Mouse (Mus musculus): ENCODE results near the gene Hist1h2br.
A peak's percentile ranks its signal among the peaks of the same experiment; 100 is the strongest.
"Not testable (repeated sequence)": the region's sequence is repeated elsewhere in the genome, so short reads cannot be mapped to it uniquely, and the experiment has no call there.

The Hist1h2br gene

GRCm38 (mm10) chr13:21833461-21833860, at the start of gene Hist1h2br, which contains the start of gene Hist1h2ap:
Gene Hist1h2br (plus strand): TSS chr13:21833743.
Gene Hist1h2ap (minus strand): TSS chr13:21833507.
- DNase-seq (ENCODE audit: low spot score): not testable (repeated sequence)

GRCm38 (mm10) chr13:21784311-21784710, 49.2 kb upstream of the Hist1h2br start:
- no peak for DNase-seq (ENCODE audit: low spot score)

GRCm38 (mm10) chr13:21786189-21786898, 47.2 kb upstream of the Hist1h2br start:
- DNase-seq (ENCODE audit: low spot score): peak; percentile 40

GRCm38 (mm10) chr13:21786899-21787629, 46.5 kb upstream of the Hist1h2br start, which contains the start of the genes Hist1h2an and Hist1h2bp:
Gene Hist1h2an (minus strand): TSS chr13:21787218.
Gene Hist1h2bp (plus strand): TSS chr13:21787461.
- DNase-seq (ENCODE audit: low spot score): peak; percentile 98

- peak; percentile 46 for DNase-seq (ENCODE audit: low spot score)
Observed at GRCm38 (mm10) chr13:21787760-21788593, 45.6 kb upstream of the Hist1h2br start.

GRCm38 (mm10) chr13:21789925-21790324, 43.6 kb upstream of the Hist1h2br start:
- DNase-seq (ENCODE audit: low spot score): no peak

- DNase-seq (ENCODE audit: low spot score): no peak
Observed at GRCm38 (mm10) chr13:21790601-21791283, 42.8 kb upstream of the Hist1h2br start.

GRCm38 (mm10) chr13:21795584-21795983, 38.0 kb upstream of the Hist1h2br start:
- no peak for DNase-seq (ENCODE audit: low spot score)

- not testable (repeated sequence) for DNase-seq (ENCODE audit: low spot score)
Observed at GRCm38 (mm10) chr13:21797163-21797562, 36.4 kb upstream of the Hist1h2br start.

GRCm38 (mm10) chr13:21803058-21803457, 30.5 kb upstream of the Hist1h2br start:
- not testable (repeated sequence) for DNase-seq (ENCODE audit: low spot score)

- not testable (repeated sequence) for DNase-seq (ENCODE audit: low spot score)
Observed at GRCm38 (mm10) chr13:21810073-21810472, 23.5 kb upstream of the Hist1h2br start, which contains the start of the genes Hist1h2bq and Hist1h2ao. Gene Hist1h2bq (minus strand): TSS chr13:21810197. Gene Hist1h2ao (plus strand): TSS chr13:21810465.

GRCm38 (mm10) chr13:21811074-21811473, 22.5 kb upstream of the Hist1h2br start:
- DNase-seq (ENCODE audit: low spot score): not testable (repeated sequence)

- DNase-seq (ENCODE audit: low spot score): not testable (repeated sequence)
Observed at GRCm38 (mm10) chr13:21811539-21811938, 22.0 kb upstream of the Hist1h2br start, which contains the start of gene Hist1h4m. Gene Hist1h4m (plus strand): TSS chr13:21811746.

- not testable (repeated sequence) for DNase-seq (ENCODE audit: low spot score)
Observed at GRCm38 (mm10) chr13:21812092-21812491, 21.5 kb upstream of the Hist1h2br start.

GRCm38 (mm10) chr13:21820082-21820890, 13.3 kb upstream of the Hist1h2br start:
- not testable (repeated sequence) for DNase-seq (ENCODE audit: low spot score)

GRCm38 (mm10) chr13:21828511-21828910, 5.0 kb upstream of the Hist1h2br start:
- DNase-seq (ENCODE audit: low spot score): no peak

- no peak for DNase-seq (ENCODE audit: low spot score)
Observed at GRCm38 (mm10) chr13:21830344-21830743, 3.2 kb upstream of the Hist1h2br start.

GRCm38 (mm10) chr13:21831418-21832394, 1.8 kb upstream of the Hist1h2br start, which contains the start of gene Hist1h4n:
Gene Hist1h4n (minus strand): TSS chr13:21832196.
- not testable (repeated sequence) for DNase-seq (ENCODE audit: low spot score)

GRCm38 (mm10) chr13:21840508-21840907, 7.0 kb downstream of the Hist1h2br start:
- DNase-seq (ENCODE audit: low spot score): not testable (repeated sequence)

Measured in retina, embryonic 14.5 days (tissue).